Mouse (Mus musculus): ENCODE measurements at regions not wholly inside any gene's neighbourhood (a gene's known extent, or its start where the extent isn't known, plus 50 kb on each side); places are given as distances from the start of the nearest gene placed in this dataset.

DNA sequence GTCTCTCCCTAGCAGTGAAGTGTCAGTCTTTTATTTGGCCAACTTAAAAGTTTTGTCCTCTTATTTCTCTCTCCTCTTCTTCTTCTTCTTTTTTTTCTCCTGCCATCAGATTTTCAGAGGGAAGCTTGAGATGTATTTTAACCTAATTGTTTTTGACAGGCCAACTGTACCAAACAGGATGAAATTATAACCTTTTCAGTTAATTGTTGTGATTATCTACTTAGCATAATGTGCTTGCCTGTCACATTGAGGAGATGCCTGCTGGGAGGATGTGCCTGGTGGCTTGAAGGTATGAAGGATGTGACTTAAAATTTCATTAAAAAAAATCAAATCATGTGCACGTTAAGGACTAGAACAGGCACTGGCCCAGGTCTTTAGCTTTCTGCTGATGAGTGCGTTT is 527.9 kb upstream of the Ddx18 start:
- H3K4me3 ChIP-seq (ENCODE audit: low read depth, low read length), result no peak overlapping the region
- no peaks in the 10 kb centered on the region for H3K27me3 ChIP-seq (ENCODE audit: control insufficient read depth, insufficient read depth, low read length)
- no peak for ATAC-seq (ENCODE audit: low read depth)
- no peak overlapping the region for H3K9ac ChIP-seq (replicated peaks; ENCODE audit: low read depth, low read length)
- WGBS, result 79% methylated on average over 2 of the region's 2 CpGs
- no peak overlapping the region for H3K27ac ChIP-seq (ENCODE audit: low read depth, low read length)
- no peaks in the 10 kb centered on the region for H3K9me3 ChIP-seq (ENCODE audit: control insufficient read depth, low read length)
- no peaks in the 10 kb centered on the region for H3K36me3 ChIP-seq (ENCODE audit: control insufficient read depth, insufficient read depth, low read length)
- H3K4me1 ChIP-seq (ENCODE audit: control insufficient read depth, insufficient read depth, low read length), result no peaks in the 10 kb centered on the region
- no peak overlapping the region for H3K4me2 ChIP-seq (ENCODE audit: low read depth, low read length)

DNA sequence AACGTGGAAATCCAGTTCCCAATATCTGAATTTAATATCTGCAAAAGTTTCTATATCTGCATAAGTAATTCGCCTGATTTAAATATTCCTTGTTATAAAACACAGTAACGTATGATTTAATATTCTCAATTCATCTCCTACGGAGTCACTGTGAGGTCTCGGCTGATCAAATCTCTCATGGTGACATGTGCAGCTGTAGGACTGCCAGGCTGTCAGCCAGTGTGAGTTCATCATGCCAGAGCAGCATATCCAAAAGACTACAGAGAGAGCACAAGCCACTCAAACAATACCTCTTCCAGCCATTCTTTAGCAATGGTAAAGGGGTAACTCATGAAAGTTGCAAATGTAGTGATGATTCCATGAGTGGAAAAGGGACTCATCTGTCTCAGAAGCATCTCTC is 514.7 kb upstream of the Ddx18 start:
- Histone ChIP-seq H3K9me3 (ENCODE audit: control insufficient read depth, low read length) (no peaks in the 10 kb centered on the region), H3K27me3 (ENCODE audit: control insufficient read depth, insufficient read depth, low read length) (no peaks in the 10 kb centered on the region), H3K27ac (ENCODE audit: low read depth, low read length) (no peak overlapping the region), H3K4me1 (ENCODE audit: control insufficient read depth, insufficient read depth, low read length) (no peaks in the 10 kb centered on the region), H3K4me3 (ENCODE audit: low read depth, low read length) (no peak overlapping the region), H3K9ac (replicated peaks; ENCODE audit: low read depth, low read length) (no peak overlapping the region), H3K36me3 (ENCODE audit: control insufficient read depth, insufficient read depth, low read length) (no peaks in the 10 kb centered on the region), H3K4me2 (ENCODE audit: low read depth, low read length) (no peak overlapping the region)
- WGBS, result 86% methylated on average over 5 of the region's 5 CpGs
- no peak for ATAC-seq (ENCODE audit: low read depth)

DNA sequence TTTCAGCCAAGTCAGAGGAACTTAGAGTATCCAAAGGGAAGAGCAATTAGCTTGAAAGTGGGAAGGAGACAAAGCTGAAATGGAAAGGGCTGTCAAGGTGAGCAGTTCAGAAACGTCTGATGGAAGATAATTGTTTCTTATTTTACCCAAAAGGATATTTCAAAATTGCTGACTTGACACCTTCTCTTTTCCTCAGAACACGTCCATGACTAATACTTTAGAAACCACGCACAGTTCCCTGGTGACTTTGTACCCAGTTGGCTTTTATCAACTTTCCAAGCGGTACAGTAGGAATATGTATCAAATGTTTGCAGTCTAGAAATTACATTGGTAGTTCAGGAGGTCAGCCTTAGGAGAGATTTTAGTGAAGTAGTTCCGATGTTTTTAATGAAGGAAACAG is 508.3 kb upstream of the Ddx18 start:
- no peaks in the 10 kb centered on the region for H3K27me3 ChIP-seq (ENCODE audit: control insufficient read depth, insufficient read depth, low read length)
- no peak overlapping the region for H3K27ac ChIP-seq (ENCODE audit: low read depth, low read length)
- no peak for ATAC-seq (ENCODE audit: low read depth)
- no peaks in the 10 kb centered on the region for H3K36me3 ChIP-seq (ENCODE audit: control insufficient read depth, insufficient read depth, low read length)
- H3K9ac ChIP-seq (replicated peaks; ENCODE audit: low read depth, low read length), result no peak overlapping the region
- H3K9me3 ChIP-seq (ENCODE audit: control insufficient read depth, low read length), result no peaks in the 10 kb centered on the region
- no peak overlapping the region for H3K4me3 ChIP-seq (ENCODE audit: low read depth, low read length)
- no peak overlapping the region for H3K4me2 ChIP-seq (ENCODE audit: low read depth, low read length)
- 86% methylated on average over 5 of the region's 5 CpGs for WGBS
- no peaks in the 10 kb centered on the region for H3K4me1 ChIP-seq (ENCODE audit: control insufficient read depth, insufficient read depth, low read length)

DNA sequence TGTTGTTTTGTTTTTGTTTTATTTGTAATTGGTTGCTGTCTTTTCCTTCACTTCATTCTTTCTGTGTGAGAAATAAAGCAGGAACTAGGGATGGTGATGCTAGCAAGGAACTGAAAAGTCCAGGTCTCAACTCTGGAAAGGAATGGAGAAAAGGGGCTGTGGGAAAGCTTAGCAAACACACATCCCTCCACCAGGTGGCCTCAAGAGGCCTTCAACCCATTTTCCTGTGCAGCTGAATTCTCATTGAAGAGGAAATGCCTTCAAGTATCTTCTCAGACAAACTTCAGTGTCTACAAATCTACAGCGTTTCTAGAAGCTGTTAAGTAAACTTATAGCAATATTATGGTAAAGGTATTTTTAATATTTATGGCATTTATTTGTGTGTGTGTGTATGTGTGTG is 487.4 kb upstream of the Ddx18 start:
- WGBS, result 63% methylated on average over 1 of the region's 1 CpGs
- Histone ChIP-seq H3K4me2 (ENCODE audit: low read depth, low read length) (no peak overlapping the region), H3K27ac (ENCODE audit: low read depth, low read length) (no peak overlapping the region), H3K9ac (replicated peaks; ENCODE audit: low read depth, low read length) (no peak overlapping the region), H3K4me1 (ENCODE audit: control insufficient read depth, insufficient read depth, low read length) (no peaks in the 10 kb centered on the region), H3K27me3 (ENCODE audit: control insufficient read depth, insufficient read depth, low read length) (no peaks in the 10 kb centered on the region), H3K36me3 (ENCODE audit: control insufficient read depth, insufficient read depth, low read length) (no peaks in the 10 kb centered on the region), H3K9me3 (ENCODE audit: control insufficient read depth, low read length) (no peaks in the 10 kb centered on the region), H3K4me3 (ENCODE audit: low read depth, low read length) (no peak overlapping the region)
- no peak for ATAC-seq (ENCODE audit: low read depth)

DNA sequence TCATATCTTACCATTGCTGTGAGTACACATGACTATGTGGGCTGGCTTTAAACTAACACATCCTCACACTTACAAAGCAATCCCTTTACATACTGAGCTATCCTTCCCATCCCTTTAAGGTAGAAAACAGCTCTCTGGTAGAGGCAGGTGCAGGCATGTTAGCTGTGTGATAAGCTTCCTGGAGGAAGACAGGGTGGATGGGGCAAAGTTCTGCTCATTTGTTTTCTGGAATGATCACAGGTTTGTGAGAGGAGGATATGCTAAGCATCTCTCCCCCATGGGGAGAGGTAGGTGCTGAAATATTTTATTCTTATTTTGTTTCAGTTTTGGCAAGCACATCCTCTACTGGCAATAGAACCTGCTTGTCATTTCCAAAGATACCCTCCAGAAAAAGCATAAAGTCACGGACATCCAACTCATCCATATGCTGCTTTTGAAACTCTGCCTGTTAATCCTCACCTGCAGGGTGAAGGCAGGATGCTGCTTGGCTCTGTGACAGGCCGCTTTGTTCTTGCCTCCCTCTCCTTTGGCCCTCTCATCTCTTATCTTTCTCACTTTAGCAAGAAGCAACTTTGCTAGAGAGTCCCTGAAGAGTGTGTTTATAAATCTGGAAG is 480.4 kb upstream of the Ddx18 start:
- ATAC-seq (ENCODE audit: low read depth), result no peak
- Histone ChIP-seq H3K9me3 (ENCODE audit: control insufficient read depth, low read length) (no peaks in the 10 kb centered on the region), H3K4me3 (ENCODE audit: low read depth, low read length) (no peak overlapping the region), H3K9ac (replicated peaks; ENCODE audit: low read depth, low read length) (no peak overlapping the region), H3K27me3 (ENCODE audit: control insufficient read depth, insufficient read depth, low read length) (no peaks in the 10 kb centered on the region), H3K4me2 (ENCODE audit: low read depth, low read length) (no peak overlapping the region), H3K4me1 (ENCODE audit: control insufficient read depth, insufficient read depth, low read length) (no peaks in the 10 kb centered on the region), H3K36me3 (ENCODE audit: control insufficient read depth, insufficient read depth, low read length) (no peaks in the 10 kb centered on the region), H3K27ac (ENCODE audit: low read depth, low read length) (no peak overlapping the region)
- 75% methylated on average over 2 of the region's 2 CpGs for WGBS

DNA sequence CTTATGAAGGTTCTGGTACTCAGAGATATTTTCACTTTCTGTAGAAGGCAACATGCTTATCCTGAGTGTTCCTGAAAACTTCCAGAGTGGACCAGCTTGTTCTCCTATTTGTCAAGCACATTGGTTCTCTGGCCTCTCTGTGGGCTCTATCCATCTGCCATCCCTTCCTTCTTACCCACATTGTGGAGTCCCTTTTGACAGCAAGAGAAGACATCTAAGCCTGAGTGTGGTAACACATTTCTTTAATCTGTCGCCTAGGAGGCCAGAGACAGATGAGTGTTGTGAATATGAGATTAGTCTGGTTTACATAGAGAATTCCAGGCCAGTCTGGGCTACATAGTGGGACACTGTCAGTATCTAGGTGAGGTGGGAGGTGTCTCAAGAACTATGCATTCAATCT is 476.1 kb upstream of the Ddx18 start:
- H3K4me1 ChIP-seq (ENCODE audit: control insufficient read depth, insufficient read depth, low read length), result no peaks in the 10 kb centered on the region
- H3K9ac ChIP-seq (replicated peaks; ENCODE audit: low read depth, low read length), result no peak overlapping the region
- no peaks in the 10 kb centered on the region for H3K27me3 ChIP-seq (ENCODE audit: control insufficient read depth, insufficient read depth, low read length)
- H3K9me3 ChIP-seq (ENCODE audit: control insufficient read depth, low read length), result no peaks in the 10 kb centered on the region
- no peak for ATAC-seq (ENCODE audit: low read depth)
- H3K36me3 ChIP-seq (ENCODE audit: control insufficient read depth, insufficient read depth, low read length), result no peaks in the 10 kb centered on the region
- no peak overlapping the region for H3K27ac ChIP-seq (ENCODE audit: low read depth, low read length)
- no peak overlapping the region for H3K4me3 ChIP-seq (ENCODE audit: low read depth, low read length)
- no peak overlapping the region for H3K4me2 ChIP-seq (ENCODE audit: low read depth, low read length)
- 92% methylated on average over 1 of the region's 1 CpGs for WGBS

DNA sequence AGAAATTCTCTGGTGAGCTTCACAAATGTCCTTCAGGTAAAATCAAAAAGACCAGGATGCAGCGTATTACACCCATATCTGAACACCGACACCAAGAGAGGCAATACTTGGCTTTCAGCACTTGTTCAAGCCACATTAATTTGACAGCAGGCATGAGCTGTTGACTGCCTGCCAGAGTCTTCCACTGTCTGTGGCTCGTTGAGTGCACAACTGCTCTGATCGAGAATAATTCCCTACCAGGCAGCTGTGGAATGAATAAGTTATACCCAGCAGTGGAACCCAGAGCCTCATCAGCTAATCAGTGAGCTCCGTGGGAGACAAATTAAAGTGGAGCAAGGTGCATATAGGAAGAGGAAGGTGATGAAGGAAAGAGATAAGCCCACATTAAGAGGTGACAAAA is 475.3 kb upstream of the Ddx18 start:
- Histone ChIP-seq H3K36me3 (ENCODE audit: control insufficient read depth, insufficient read depth, low read length) (no peaks in the 10 kb centered on the region), H3K4me2 (ENCODE audit: low read depth, low read length) (no peak overlapping the region), H3K9ac (replicated peaks; ENCODE audit: low read depth, low read length) (no peak overlapping the region), H3K4me1 (ENCODE audit: control insufficient read depth, insufficient read depth, low read length) (no peaks in the 10 kb centered on the region), H3K9me3 (ENCODE audit: control insufficient read depth, low read length) (no peaks in the 10 kb centered on the region), H3K27ac (ENCODE audit: low read depth, low read length) (no peak overlapping the region), H3K27me3 (ENCODE audit: control insufficient read depth, insufficient read depth, low read length) (no peaks in the 10 kb centered on the region), H3K4me3 (ENCODE audit: low read depth, low read length) (no peak overlapping the region)
- WGBS, result 61% methylated on average over 5 of the region's 5 CpGs
- peak; percentile 54; the same call in 1 of the 2 replicates for ATAC-seq (ENCODE audit: low read depth)

DNA sequence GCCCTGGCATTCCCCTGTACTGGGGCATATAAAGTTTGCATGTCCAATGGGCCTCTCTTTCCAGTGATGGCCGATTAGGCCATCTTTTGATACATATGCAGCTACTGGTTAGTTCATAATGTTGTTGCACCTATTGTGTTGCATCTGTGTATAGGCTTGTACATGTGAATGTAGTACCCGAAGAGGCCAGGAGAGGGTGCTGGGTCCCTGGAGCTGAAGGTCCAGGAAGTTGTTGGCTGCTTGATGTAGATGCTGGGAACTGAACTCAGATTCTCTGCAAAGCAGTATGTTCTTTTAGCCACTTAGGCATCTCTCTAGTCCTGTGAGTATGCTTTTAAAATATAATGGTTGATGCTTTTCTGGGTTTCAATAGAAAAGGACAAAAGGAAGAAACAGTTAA is 440.0 kb upstream of the Ddx18 start:
- H3K36me3 ChIP-seq (ENCODE audit: control insufficient read depth, insufficient read depth, low read length), result no peaks in the 10 kb centered on the region
- H3K4me3 ChIP-seq (ENCODE audit: low read depth, low read length), result no peak overlapping the region
- H3K9ac ChIP-seq (replicated peaks; ENCODE audit: low read depth, low read length), result no peak overlapping the region
- no peaks in the 10 kb centered on the region for H3K27me3 ChIP-seq (ENCODE audit: control insufficient read depth, insufficient read depth, low read length)
- no peak for ATAC-seq (ENCODE audit: low read depth)
- H3K4me1 ChIP-seq (ENCODE audit: control insufficient read depth, insufficient read depth, low read length), result no peaks in the 10 kb centered on the region
- no peak overlapping the region for H3K27ac ChIP-seq (ENCODE audit: low read depth, low read length)
- H3K9me3 ChIP-seq (ENCODE audit: control insufficient read depth, low read length), result no peaks in the 10 kb centered on the region
- H3K4me2 ChIP-seq (ENCODE audit: low read depth, low read length), result no peak overlapping the region
- 90% methylated on average over 2 of the region's 2 CpGs for whole genome bisulfite sequencing

DNA sequence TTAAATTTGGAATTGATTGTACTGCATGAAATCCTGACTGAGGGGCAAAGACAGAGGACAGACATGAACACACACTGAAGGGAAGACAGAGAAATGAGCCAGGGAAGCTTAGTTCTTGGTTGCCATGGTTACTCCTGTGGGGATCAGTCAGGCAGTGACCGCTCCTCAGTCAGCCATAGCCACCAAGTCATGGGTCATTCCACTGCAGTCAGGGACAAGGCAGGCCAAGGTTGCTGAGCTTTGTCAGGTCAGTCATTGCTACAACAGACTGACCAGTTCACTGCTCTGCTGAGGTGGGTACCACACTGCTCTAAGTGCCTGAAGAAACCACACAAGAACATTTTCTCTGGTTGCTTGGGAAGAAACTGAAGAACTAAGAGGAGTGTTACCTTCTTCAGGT is 428.7 kb upstream of the Ddx18 start:
- Histone ChIP-seq H3K27ac (ENCODE audit: low read depth, low read length) (no peak overlapping the region), H3K9ac (replicated peaks; ENCODE audit: low read depth, low read length) (no peak overlapping the region), H3K4me2 (ENCODE audit: low read depth, low read length) (no peak overlapping the region), H3K27me3 (ENCODE audit: control insufficient read depth, insufficient read depth, low read length) (no peaks in the 10 kb centered on the region), H3K36me3 (ENCODE audit: control insufficient read depth, insufficient read depth, low read length) (no peaks in the 10 kb centered on the region), H3K4me1 (ENCODE audit: control insufficient read depth, insufficient read depth, low read length) (no peaks in the 10 kb centered on the region), H3K4me3 (ENCODE audit: low read depth, low read length) (no peak overlapping the region), H3K9me3 (ENCODE audit: control insufficient read depth, low read length) (no peaks in the 10 kb centered on the region)
- no peak for ATAC-seq (ENCODE audit: low read depth)
- 58% methylated on average over 1 of the region's 1 CpGs for WGBS

DNA sequence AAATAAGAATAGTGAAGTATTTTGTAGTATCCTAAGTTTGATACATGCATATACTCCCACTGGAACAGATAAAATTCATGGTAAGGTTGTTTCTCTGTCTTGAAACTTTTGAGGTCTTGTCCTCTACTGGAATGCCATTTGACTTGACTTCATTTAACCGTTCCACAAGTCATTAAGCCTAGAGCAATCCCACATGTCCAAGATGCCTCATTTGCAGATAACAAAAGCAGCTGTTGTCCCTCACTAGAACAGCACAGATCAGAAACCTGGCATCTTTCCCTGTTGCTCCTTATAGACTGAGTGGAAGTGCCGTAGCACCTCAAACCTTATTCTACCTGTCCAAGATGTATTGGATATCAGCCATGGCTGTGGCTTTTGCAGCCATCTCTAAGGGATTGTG is 422.9 kb upstream of the Ddx18 start:
- no peak for ATAC-seq (ENCODE audit: low read depth)
- Histone ChIP-seq H3K9me3 (ENCODE audit: control insufficient read depth, low read length) (no peaks in the 10 kb centered on the region), H3K4me3 (ENCODE audit: low read depth, low read length) (no peak overlapping the region), H3K27ac (ENCODE audit: low read depth, low read length) (no peak overlapping the region), H3K36me3 (ENCODE audit: control insufficient read depth, insufficient read depth, low read length) (no peaks in the 10 kb centered on the region), H3K4me2 (ENCODE audit: low read depth, low read length) (no peak overlapping the region), H3K9ac (replicated peaks; ENCODE audit: low read depth, low read length) (no peak overlapping the region), H3K4me1 (ENCODE audit: control insufficient read depth, insufficient read depth, low read length) (no peaks in the 10 kb centered on the region), H3K27me3 (ENCODE audit: control insufficient read depth, insufficient read depth, low read length) (no peaks in the 10 kb centered on the region)
- WGBS, result 74% methylated on average over 2 of the region's 2 CpGs

Measured in neural tube, embryonic 14.5 days (tissue).